Mouse (Mus musculus) gastrocnemius, adult 8-10 months (tissue): Measurements from ENCODE around the gene Acvr1b. TPM values are rescaled to one million over a fixed set of nuclear protein-coding genes. Genes with fewer than 3 reads are reported as not detected.

ENCODE experiments used
- DNase-seq, 2 experiments: peaks; one replicate each; pipeline ENCODE4 v3.0.0; 2022; ENCODE audit warnings: low spot score in 2 of 2
- total RNA-seq, 4 experiments: library from RNA; stranded (reverse); gene quantifications; 2 replicates each; pipeline ENCODE4 v1.2.4; 2022

Acvr1b gene
- total RNA-seq, 4 experiments from 2014 or later: 33.0 to 44.0 (median 39.4) TPM

GRCm38 (mm10) chr15:101227971-101228370 is 54.1 kb downstream of the Acvr1b start:
- peak; percentile 59 to 71 for DNase-seq

- DNase-seq: peak; percentile 65 to 71
Observed at GRCm38 (mm10) chr15:101228866-101229590, 55.2 kb downstream of the Acvr1b start.

DNA sequence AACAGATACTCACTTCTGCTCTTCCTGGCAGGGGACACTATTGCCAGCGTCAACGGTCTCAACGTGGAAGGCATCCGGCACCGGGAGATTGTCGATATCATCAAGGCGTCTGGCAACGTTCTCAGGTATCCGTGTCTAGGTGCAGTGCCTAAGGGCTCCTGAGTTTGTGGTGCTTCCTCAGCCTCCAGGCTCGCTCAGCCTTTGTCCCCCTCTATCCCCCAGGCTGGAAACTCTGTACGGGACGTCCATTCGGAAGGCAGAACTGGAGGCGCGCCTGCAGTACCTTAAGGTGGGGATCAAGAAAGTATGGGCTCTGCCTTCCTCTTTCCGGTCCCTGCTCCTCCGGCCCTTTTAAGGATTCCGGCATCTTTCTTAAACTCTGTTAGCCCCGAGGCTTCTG is 56.6 kb downstream of the Acvr1b start:
- no peak for DNase-seq

DNA sequence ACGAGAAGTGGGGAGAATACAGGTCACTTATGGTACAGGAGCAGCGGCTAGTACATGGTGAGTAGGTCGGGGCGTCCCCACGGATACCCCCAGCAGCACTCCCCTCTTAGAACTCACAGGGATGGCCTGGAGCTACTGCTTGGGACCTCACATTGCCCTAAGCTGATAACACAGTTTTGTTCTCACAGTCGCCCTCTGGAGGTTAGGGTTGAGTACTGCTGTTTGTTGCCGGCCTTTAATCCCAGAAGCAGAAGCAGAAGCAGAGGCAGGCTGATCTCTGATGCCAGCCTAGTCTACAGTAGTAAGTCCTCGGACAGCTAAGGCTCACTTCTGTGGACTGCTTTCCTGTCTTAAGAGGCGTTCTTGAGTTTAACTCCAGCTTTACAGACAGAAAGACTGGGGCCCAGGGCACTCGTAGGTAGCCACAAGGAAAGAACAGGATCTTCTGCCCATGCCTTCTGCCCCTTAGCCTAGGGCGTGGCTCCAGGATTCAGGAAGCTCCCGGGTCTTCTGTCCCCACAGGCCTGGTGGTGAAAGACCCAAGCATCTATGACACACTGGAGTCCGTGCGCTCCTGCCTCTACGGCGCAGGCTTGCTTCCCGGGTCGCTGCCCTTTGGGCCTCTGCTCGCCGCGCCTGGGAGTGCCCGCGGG is 57.3 kb downstream of the Acvr1b start:
- no peak for DNase-seq

- no peak for DNase-seq
Observed at GRCm38 (mm10) chr15:101231648-101232180, 57.8 kb downstream of the Acvr1b start.

DNA sequence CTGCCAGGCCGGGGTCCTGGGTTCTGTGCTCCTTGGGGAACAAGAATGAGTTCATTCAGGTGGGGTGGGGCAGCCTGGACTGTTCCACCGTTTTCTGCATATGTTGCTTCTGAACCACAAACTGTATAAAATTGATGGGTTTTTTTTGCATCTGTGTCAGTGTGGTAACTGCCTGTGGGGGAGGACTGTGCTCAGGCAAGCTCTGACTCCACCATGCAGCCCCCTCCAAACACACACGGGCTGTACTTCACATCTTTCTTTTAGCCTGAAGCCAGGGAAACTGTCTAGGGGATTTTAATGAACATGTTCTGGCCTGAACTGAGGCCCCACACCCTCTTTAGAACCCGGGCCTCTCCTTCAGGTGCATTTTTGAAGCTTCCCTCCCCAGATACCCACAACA is 58.7 kb downstream of the Acvr1b start:
- no peak for DNase-seq

DNA sequence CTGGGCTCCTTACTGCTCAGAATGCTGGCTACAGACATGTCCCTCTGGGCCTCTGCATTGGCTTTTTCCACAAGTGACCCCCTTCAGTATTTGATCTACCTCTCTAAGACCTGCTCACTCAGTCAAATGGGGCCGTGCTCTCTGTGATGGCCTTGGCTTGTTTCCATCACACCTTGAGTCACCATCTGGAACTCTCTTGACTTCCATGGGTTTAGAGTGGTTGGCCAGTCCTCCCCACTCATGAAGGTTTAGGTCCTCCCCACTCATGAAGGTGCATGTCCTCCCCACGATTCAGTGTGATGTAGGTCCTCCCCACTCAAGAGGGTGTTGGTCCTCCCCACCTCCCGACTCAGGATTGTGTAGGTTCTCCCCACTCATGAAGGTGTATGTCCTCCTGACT is 59.3 kb downstream of the Acvr1b start:
- no peak for DNase-seq

DNA sequence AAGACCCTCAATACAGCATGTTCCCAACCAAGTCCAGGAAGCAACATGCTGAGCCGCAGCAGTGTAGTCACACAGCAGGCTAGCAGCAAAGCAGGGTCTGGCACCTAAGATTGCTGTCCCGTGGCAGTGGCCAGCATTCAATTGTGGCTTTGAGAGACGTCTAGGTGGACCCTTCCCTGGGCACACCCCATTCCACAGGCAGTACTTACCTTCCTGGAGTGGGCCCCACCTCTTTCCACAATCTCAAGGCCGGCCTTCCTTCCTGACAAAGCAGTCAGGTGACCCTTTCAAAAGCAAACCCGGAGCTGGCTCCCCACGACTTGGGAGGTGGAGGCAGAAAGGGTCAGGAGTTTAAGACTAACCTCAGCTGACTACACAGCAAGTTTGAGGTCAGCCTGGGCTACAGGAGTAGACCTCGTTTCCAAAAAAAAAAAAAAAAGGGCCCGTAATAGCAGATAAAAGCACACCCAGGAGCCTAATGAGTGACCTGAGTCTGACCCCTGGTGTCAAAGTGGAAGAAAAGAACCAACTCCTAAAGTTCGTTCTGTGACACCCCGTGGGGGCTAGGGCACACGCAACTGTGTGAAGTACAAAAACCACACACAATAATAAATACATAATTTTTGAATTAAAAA is 59.9 kb downstream of the Acvr1b start:
- no peak for DNase-seq

DNA sequence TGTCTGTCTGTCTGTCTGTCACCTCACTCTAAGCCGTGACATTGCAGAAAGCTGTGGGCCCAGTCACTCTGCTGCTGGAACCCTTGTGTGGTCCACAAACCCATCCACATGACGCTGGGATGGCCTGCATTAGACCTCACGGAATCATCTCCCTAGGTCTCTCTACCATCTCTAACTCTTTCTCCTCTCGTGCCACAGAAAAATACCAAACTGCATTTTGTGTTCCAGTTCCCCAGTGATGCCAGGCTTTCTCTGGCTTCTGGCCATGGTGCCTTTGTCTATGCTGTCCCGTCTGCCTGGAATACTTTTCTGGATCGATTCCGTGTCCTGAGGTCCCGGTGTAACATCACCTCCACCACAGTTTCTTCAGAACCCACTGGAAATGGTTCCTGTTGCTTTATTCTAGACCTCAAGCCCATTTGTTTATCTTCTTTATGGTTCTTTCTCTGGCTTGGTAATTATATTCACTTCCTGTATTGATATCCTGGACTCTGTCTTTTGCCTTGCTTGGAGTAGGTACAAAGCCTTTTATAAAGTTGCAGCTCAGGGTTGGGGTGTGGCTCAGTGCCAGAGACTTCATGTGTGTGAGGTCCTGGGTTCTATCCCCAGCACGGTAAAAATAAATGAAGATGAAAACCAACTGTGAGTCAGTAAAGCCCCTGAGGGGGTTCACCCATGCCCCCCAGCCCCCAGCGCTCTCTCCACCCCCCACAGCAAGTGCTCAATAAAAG is 60.9 kb downstream of the Acvr1b start:
- DNase-seq: no peak

DNA sequence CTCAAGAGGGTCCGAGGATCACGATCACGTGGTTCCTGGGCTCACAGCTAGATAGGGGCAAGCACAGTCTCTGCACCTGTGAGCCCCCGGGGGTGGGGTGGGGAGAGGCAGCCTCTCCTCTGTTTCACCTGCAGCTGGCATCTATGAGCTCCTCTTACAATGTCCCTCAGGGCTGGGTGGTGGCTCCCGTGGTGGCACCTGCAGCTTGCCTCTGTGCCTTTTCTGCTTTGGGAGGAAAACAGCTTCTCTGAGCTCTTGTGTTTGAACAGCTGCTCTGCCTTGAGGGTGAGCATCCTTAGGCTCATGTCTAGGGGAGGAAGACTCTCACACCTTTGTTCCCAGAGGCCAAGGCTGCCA is 61.5 kb downstream of the Acvr1b start:
- DNase-seq: no peak

DNA sequence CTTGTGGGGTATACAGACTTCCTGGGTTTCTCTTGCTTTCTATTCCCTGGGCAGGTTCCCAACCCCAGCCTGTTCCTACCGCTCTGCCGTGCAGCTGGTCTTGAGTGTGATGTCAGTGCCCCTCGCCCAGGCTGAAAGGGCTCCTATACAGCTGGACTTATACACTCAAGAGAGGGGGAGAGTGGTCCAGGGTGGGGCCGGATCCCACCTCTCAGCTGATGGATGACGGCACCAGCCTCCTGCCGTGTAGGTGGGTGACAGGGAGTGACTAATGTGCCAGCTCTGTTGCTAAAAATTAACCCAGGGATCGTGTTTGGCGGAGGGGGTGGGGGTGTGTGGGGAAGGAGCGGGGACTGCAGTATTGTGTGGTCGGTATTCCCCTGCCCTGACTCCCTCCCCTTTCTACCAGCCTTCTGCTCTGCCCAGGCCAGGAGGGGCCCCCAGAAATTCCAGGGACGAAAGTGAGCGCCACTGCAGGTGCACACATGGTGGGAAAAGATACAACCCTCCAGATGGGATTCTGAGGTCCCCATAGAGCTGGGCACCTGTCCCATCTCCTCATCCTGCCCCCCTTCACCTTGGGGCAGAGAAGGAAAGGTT is 62.0 kb downstream of the Acvr1b start:
- DNase-seq: no peak

GRCm38 (mm10) chr15:101236878-101237277 is 63.0 kb downstream of the Acvr1b start:
- DNase-seq: peak; percentile 73

- peak in 1 of 2 experiments; percentile 57 for DNase-seq
Observed at GRCm38 (mm10) chr15:101238885-101239511, 65.1 kb downstream of the Acvr1b start.

DNA sequence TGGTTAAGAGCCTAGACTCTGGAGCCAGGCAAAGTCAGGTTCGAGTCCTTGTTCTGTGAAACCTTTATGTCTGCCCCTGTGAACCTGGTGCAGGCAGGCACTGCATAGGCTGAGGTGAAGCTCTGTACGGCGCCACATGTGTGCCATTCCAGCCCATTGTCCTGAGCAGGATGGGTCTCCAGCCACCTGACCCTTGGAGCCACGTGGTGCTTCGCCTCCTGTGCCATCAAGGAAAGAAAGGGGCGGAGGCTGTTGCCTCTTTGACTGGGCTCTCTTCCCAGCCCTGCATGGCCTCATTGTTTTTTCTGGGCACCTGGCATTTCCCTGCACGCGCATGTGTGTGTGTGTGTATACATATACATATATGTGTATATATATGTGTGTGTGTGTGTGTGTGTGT is 66.0 kb downstream of the Acvr1b start:
- DNase-seq: no peak

DNA sequence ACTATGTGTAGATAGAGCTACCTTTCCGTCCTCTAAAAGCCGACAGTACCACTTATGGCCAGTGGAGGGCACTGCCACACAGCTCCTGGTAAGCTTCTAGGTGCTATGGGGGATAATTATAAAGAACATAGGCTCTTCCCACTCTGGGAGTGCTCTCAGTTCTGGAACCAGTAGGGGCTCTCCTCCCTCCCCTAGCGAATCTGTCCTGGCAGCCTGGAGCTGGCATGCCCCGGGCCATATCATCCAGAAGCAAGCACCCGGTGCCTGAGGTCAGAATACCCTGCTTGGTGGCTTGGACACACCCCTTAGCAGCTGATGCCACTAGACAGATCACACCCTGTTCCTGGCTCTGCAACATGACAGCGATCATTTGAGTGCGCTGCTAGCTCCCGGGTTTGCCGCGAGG is 66.9 kb downstream of the Acvr1b start:
- DNase-seq: peak; percentile 88 to 91

DNA sequence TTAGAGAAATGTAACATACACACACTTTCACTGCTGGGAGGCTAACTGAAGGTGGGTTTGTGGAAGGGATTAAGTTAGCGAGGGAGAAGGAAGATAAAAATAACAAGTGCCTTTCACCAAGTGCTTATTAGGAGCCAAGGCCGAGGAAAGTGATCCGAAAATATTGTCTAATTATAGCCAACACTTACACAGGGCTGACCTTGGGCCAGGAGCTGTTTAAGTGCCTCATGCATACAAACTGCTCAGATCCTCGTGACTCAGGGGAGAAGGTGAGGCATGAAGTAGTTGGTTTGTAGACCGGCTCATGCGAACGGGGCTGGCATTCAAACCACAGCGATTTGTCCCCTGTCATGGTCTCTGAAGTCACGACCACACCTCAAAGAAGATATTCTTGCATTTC is 67.4 kb downstream of the Acvr1b start:
- DNase-seq: peak in 1 of 2 experiments; percentile 70

DNA sequence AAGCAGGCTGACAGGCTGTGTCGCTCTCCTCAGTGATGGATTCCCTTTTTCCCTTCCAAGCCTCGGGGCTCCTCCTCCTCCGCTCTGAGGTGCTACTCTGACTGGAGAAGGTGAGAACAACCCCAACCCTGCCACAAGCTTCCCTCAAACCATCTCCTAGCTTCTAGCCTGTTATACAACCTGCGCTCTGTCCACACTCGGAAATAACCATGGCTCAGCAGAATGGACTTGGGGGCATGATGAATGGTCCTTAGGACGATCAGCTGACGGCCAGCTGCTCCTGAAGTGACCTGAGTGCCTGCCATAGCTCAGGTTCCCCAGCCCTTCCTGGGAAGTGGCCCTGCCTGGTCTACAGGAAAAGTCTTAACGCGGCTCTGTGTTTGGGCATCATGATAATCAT is 68.0 kb downstream of the Acvr1b start:
- peak; percentile 63 to 79 for DNase-seq

- peak; percentile 72 to 88 for DNase-seq
Observed at GRCm38 (mm10) chr15:101242645-101243044, 68.8 kb downstream of the Acvr1b start.

DNA sequence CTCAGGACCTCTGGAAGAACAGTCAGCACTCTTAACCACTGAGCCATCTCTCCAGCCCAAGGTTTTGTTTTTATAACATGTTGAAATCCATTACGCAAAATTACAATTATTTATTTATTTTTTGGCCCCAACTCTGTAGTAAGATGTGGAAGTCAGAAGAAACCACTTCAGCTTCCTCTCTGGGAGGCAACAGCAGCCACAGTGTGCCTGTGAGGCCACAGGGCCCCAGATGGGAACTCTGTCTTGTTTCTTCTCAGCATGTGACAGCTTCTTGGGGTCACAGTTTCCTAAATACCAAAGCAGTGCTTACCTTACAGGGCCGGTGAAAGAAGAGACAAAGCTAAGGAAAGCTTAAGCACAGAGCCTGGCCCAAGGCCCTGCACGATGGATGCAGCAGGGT is 70.1 kb downstream of the Acvr1b start:
- DNase-seq: no peak

GRCm38 (mm10) chr15:101246231-101247154 is 72.6 kb downstream of the Acvr1b start:
- DNase-seq: peak; percentile 92 to 96
